Mouse (Mus musculus): ENCODE measurements around the gene Sox14. TPM values are rescaled to one million over a fixed set of nuclear protein-coding genes. Genes with fewer than 3 reads are reported as not detected.

Sox14 gene
- total RNA-seq, 4 experiments from 2014 or later = not detected

GRCm38 (mm10) chr9:99850354-99850753, 25.6 kb downstream of the Sox14 start:
- no peak for DNase-seq (ENCODE audit: low spot score in 2 of 2)

GRCm38 (mm10) chr9:99848327-99848726, 27.6 kb downstream of the Sox14 start:
- no peak for DNase-seq (ENCODE audit: low spot score in 2 of 2)

- DNase-seq (ENCODE audit: low spot score in 2 of 2) = peak in 1 of 2 experiments; percentile 8
Measured at GRCm38 (mm10) chr9:99846820-99847219, 29.1 kb downstream of the Sox14 start.

GRCm38 (mm10) chr9:99839367-99839766, 36.6 kb downstream of the Sox14 start:
- no peak for DNase-seq (ENCODE audit: low spot score in 2 of 2)

GRCm38 (mm10) chr9:99838877-99839276, 37.1 kb downstream of the Sox14 start:
- no peak for DNase-seq (ENCODE audit: low spot score in 2 of 2)

- no peak for DNase-seq (ENCODE audit: low spot score in 2 of 2)
Measured at GRCm38 (mm10) chr9:99836707-99837106, 39.3 kb downstream of the Sox14 start.

GRCm38 (mm10) chr9:99835624-99836430, 40.1 kb downstream of the Sox14 start:
- no peak for DNase-seq (ENCODE audit: low spot score in 2 of 2)

Other genes starting within 250 kb of the Sox14 start
- 1 to 10 TPM; 1.1 to 2.1 (median 1.4) TPM for gene Dzip1l, start 246.7 kb downstream of the Sox14 start, total RNA-seq (2022)
- gene Cldn18, start 158.9 kb downstream of the Sox14 start, total RNA-seq (2022) = not detected